Mouse (Mus musculus) embryonic facial prominence, embryonic 14.5 days (tissue): ENCODE results near the gene Lrp1. TPM values are rescaled to one million over a fixed set of nuclear protein-coding genes. Genes with fewer than 3 reads are reported as not detected.

ENCODE experiments used
- ATAC-seq: fragments of 200-750 bp; cut with Nextera tagmentation; 2 replicates; pipeline ENCODE4 v1.8.0; 2017; ENCODE audit warnings: low read depth, moderate number of reproducible peaks, moderate TSS enrichment
- DNase-seq: peaks from one replicate; pipeline ENCODE4 v3.0.0-alpha.2; 2015; ENCODE audit warnings: low spot score
- H3K27ac ChIP-seq: fragments of 300-500 bp; sonication (generic); replicated peaks from 2 replicates; pipeline ENCODE4 v1.5.1; 2014; ENCODE audit warnings: low read depth, mild to moderate bottlenecking, low read length, moderate library complexity
- H3K27me3 ChIP-seq: fragments of 300-500 bp; sonication (generic); replicated peaks from 2 replicates; pipeline ENCODE4 v1.6.1; 2014; ENCODE audit warnings: low read length; ENCODE audit not compliant: control insufficient read depth, insufficient read depth
- H3K36me3 ChIP-seq: fragments of 300-500 bp; sonication (generic); 2 replicates; pipeline ENCODE4 v1.6.1; 2014; ENCODE audit warnings: low read length, mixed read lengths; ENCODE audit not compliant: control insufficient read depth, insufficient read depth
- H3K4me1 ChIP-seq: fragments of 300-500 bp; sonication (generic); 2 replicates; pipeline ENCODE4 v1.6.1; 2014; ENCODE audit warnings: antibody characterized with exemption, low read length; ENCODE audit not compliant: control insufficient read depth, insufficient read depth
- H3K4me2 ChIP-seq: fragments of 300-500 bp; sonication (generic); 2 replicates; pipeline ENCODE4 v1.6.1; 2014; ENCODE audit warnings: low read depth, mild to moderate bottlenecking, low read length, moderate library complexity, mixed read lengths
- H3K4me3 ChIP-seq: fragments of 300-500 bp; sonication (generic); 2 replicates; pipeline ENCODE4 v1.5.1; 2014; ENCODE audit warnings: low read depth, mild to moderate bottlenecking, low read length
- H3K9ac ChIP-seq: fragments of 300-500 bp; sonication (generic); 2 replicates; pipeline ENCODE4 v1.6.1; 2014; ENCODE audit warnings: low read depth, mild to moderate bottlenecking, low read length, moderate library complexity, mixed read lengths
- H3K9me3 ChIP-seq: fragments of 300-500 bp; sonication (generic); 2 replicates; pipeline ENCODE4 v1.6.1; 2016; ENCODE audit warnings: low read length; ENCODE audit not compliant: control insufficient read depth
- WGBS: fragments of 180-500 bp; shearing (Covaris S2); extraction: QIAGEN DNeasy Blood & Tissue Kit; methylation state at CpG from one replicate; pipeline ENCODE4 v1.1.7; 2014; 5-methylcytosine and 5-hydroxymethylcytosine counted together
- polyA plus RNA-seq: library from polyadenylated mRNA; unstranded; fragments of >200 nt; fragmentation: Nextera tagmentation; extraction: Ambion mirVana; gene quantifications from 2 replicates; pipeline ENCODE4 v1.2.1, GENCODE M21; 2014

Gene Lrp1
- polyA plus RNA-seq, 1 experiment from 2014 or later: 137 TPM

DNA sequence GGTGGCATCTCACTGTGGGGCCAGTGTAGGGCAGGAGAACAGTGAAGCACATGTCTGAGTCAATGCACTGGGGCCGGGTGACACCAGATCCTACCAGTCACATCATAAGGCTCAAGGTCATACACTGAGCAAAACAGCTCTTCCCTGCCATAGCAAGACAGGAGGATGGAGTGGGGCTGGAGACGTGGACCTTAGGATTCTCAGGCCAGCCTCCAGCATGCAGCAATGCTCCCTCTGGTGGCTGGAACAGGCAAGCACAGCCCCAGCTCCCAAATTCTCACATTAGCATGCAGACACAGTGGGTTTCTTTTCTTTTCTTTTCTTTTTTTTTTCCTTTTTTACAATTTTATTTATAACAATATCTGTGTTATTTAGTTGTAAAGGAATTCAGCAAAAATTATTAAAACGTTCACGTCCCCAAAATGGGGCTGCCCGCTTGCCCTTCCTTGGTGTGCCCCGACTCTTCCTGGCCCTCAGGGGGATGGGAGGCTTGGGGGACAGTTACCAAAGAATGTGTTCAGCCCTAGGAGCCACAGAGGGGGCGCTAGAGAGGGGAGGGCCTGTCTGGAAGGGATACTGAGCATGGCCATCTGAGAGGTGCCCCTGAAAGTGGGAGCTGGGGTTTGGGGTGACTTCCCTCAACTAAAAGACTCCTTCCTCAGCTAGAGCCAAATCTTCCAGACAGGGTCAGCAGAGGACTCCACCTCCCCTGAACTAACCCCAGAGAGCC is 82.9 kb downstream of the Lrp1 start:
- DNase-seq: peak; percentile 79
- no peak overlapping the region for H3K4me3 ChIP-seq
- 22% methylated on average over 7 of the region's 7 CpGs for WGBS

DNA sequence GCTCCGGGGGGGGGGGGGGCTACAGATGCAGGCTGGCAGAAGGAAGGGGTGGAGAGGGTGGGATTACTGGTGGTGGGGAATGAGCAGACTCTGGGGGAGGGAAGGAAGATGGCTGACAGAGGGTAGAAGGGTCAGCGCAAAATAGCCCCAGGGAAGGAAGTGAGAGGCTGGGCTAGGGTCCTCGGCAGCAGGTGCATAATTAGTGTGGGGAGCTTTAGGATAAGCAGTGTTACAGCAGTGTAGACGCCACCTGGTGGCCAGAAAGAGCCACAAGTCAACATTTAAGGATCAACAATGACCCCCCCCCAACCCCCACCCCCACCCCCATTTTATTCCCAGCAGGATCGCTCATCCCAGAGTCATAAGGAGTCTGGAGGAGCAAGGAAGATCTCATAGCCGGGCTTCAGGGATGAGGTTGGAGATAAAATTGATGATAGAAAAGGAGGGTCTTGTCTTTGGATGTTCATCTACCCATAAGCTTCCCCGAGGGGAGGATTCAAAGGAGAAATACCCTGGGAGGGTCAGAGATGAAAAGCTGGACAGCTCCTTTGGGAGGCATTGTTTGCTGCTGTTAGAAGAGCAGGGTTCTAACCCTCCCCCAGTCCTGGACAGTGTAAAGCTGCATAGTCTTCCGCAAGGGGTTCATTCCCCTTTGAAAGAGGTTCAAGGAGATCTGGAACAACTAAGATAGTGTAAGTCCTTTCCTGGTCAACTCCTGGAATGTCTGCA is 84.2 kb downstream of the Lrp1 start:
- peaks cover 11% of the 10 kb centered on the region for H3K4me1 ChIP-seq
- H3K4me2 ChIP-seq: no peak overlapping the region
- ATAC-seq (0 out of 2 replicates have a peak, but pooled peaks have one; percentile 23), DNase-seq (peak; percentile 82)
- H3K9me3 ChIP-seq: no peaks in the 10 kb centered on the region
- H3K36me3 ChIP-seq: peaks cover 36% of the 10 kb centered on the region
- 11% methylated on average over 8 of the region's 8 CpGs for WGBS
- peaks cover 49% of the 10 kb centered on the region for H3K27me3 ChIP-seq
- H3K27ac ChIP-seq: no peak overlapping the region
- no peak overlapping the region for H3K4me3 ChIP-seq
- no peak overlapping the region for H3K9ac ChIP-seq

More for the DNA sequence above, 82.9 kb downstream of the Lrp1 start:
- Histone ChIP-seq H3K4me2 (no peak overlapping the region), H3K36me3 (peaks cover 49% of the 10 kb centered on the region), H3K4me1 (peaks cover 5% of the 10 kb centered on the region), H3K9me3 (no peaks in the 10 kb centered on the region), H3K27me3 (peaks cover 36% of the 10 kb centered on the region), H3K27ac (no peak overlapping the region), H3K9ac (no peak overlapping the region)
- ATAC-seq: peak; percentile 16; the same call in 1 of the 2 replicates

DNA sequence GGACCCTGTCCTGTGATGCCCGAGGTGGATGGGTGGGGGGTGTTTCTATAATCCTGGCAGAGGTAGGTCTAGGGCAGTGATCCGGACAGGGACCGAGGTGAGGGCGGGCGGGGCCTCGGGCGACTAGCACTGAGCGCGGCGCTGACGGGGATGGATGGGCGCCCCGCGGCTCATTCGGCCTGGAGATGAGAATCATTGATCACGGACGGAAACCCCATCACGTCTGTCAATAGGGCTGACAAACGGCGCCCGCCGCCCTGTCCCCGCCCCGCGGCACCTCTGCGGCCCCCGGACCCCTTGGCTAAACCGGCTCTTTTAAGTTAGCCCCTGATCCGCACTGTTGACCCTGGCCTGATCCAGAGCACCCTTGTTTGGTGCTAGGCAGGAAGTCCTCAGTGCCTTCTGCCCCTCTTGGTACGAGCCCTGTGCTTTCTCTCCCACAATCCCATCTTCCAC is 86.0 kb downstream of the Lrp1 start:
- Histone ChIP-seq H3K4me1 (peaks cover 20% of the 10 kb centered on the region), H3K27ac (no peak overlapping the region), H3K9ac (no peak overlapping the region), H3K4me2 (peak overlapping the region; percentile 93), H3K36me3 (peaks cover 18% of the 10 kb centered on the region), H3K27me3 (peaks cover 67% of the 10 kb centered on the region), H3K9me3 (no peaks in the 10 kb centered on the region), H3K4me3 (peak overlapping the region; percentile 53)
- DNase-seq (no peak), ATAC-seq (no peak)
- 2% methylated on average over 17 of the region's 30 CpGs for WGBS

DNA sequence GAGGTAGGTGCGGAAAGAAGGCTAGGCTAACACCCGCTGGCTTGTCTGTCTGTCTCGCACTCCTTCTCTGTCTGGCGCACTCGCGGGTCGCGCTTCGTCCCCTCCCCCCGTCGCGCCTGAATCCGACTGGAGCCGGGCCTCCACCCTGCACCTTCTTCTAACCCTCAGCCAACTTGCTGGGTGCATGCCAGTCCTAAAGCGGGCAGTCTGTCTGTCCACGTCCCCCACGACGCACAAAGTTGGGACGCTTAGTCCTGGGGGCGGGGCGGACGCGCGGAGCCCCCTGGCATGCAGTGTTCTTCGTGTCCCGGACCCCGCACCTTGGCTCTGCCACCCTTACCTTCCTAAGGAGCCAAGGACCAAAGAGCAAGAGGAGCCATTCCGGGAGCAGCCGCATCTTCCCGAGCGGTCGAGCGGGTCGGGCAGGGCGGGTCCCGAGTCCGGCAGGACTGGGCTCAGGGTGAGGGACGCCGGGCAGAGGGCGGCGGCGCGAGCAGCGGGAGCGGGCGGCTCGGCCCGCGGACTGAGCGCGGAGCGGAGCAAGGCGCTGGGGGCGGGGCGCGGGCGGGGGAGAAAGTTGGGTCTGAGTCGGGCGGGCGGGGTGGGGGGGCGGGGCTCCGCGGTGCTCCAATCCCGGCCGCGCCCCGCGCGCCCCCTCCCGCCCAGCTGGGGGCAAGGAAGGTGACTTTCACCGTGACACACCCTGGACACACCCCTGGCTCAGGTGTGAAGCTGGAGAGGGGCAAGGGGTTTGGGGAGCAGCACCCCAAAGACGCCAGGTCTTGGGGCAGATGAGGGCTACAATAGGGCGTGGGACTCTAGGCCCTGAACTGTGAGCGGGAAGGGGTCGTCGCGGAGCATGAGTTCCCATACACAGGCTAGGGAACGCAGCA is 86.7 kb downstream of the Lrp1 start, which contains the start of gene Nxph4:
Gene Nxph4, minus strand, starts transcription at position 524 of the 893 bp plus-strand sequence.
- Histone ChIP-seq H3K36me3 (peaks cover 12% of the 10 kb centered on the region), H3K4me3 (peak within 1 kb of the TSS; percentile 53), H3K27ac (no peak within 1 kb of the TSS), H3K27me3 (peaks cover 74% of the 10 kb centered on the region), H3K4me2 (peak within 1 kb of the TSS; percentile 93), H3K9me3 (no peaks in the 10 kb centered on the region), H3K9ac (peak within 1 kb of the TSS; percentile 55), H3K4me1 (peaks cover 20% of the 10 kb centered on the region)
- under 1% methylated on average over 21 of the region's 78 CpGs for WGBS
- ATAC-seq (no peak), DNase-seq (no peak)

DNA sequence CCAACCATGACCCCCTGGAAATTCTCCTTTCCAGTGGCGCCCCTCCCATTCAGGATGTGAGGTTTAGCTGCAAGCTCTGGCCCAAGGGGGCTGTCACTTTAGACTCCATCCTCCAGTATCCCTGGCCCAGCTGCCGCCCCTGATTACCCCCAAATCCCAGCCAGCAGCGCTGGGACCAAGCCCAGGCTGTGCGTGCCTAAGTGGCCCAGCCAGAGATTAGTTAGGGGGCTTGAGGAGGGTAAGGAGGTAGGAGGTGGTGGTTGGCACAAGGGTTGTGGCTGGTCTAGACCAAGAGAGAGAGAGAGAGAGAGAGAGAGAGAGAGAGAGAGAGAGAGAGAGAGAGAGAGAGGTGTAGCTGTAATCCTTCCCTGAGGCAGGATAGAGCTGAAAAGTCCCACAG is 89.4 kb downstream of the Lrp1 start:
- no peak overlapping the region for H3K9ac ChIP-seq
- H3K27ac ChIP-seq: no peak overlapping the region
- peaks cover 100% of the 10 kb centered on the region for H3K27me3 ChIP-seq
- H3K4me3 ChIP-seq: no peak overlapping the region
- H3K9me3 ChIP-seq: no peaks in the 10 kb centered on the region
- no peak for DNase-seq
- no peak for ATAC-seq
- peaks cover 23% of the 10 kb centered on the region for H3K4me1 ChIP-seq
- H3K4me2 ChIP-seq: peak overlapping the region; percentile 50; the same call in 1 of the 2 replicates
- H3K36me3 ChIP-seq: no peaks in the 10 kb centered on the region
- WGBS: 0% methylated on average over 4 of the region's 4 CpGs

DNA sequence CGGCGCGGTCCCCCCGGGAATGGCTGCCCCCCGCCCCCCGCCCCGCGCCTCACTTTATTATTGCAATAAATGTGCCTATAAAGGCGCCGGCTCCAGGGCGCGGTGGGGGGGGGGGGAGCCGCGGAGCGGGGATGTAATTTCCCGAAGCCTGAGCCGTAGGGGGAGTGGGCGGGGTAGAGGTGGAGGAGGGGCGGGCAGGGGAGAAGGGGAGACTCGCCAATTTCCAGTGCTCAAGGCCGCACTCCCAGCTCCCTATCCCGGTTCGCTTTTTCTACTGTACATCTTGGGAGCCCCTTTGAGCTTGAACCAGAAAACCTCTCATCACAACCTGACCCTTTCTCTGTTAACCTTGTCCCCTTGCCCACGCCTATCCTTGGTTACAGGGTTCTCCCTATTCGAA is 90.0 kb downstream of the Lrp1 start:
- no peak for ATAC-seq
- Histone ChIP-seq H3K9me3 (no peaks in the 10 kb centered on the region), H3K9ac (peak overlapping the region; percentile 19; the same call in 1 of the 2 replicates)

DNA sequence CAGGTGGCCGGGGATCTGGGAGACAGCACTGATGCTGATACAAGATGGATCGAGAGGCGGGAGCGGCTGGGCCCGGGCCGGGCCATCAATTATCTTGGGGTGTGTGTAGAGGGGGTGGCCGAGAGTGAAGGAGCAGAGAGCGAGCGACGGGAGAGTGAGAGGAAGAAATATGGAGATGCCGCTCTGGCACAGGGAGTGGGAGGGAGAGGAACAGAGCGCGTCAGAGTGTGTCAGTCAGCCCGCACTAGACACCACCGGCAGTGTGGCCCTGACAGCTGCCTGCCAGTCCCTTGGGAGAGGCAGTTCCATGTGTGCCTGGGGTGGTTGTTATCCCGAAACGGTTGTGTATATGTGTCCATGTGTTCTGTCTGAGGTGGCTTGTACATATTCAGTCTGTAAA is 93.5 kb downstream of the Lrp1 start:
- Histone ChIP-seq H3K9ac (no peak overlapping the region), H3K36me3 (no peaks in the 10 kb centered on the region), H3K27me3 (peaks cover 93% of the 10 kb centered on the region), H3K9me3 (no peaks in the 10 kb centered on the region), H3K4me1 (peaks cover 31% of the 10 kb centered on the region), H3K4me2 (no peak overlapping the region), H3K4me3 (no peak overlapping the region), H3K27ac (no peak overlapping the region)
- ATAC-seq (0 out of 2 replicates have a peak, but pooled peaks have one; percentile 16), DNase-seq (no peak)
- 4% methylated on average over 17 of the region's 17 CpGs for WGBS

More for the DNA sequence above, 90.0 kb downstream of the Lrp1 start:
- Histone ChIP-seq H3K36me3 (no peaks in the 10 kb centered on the region), H3K4me3 (peak overlapping the region; percentile 26; the same call in 1 of the 2 replicates), H3K4me2 (peak overlapping the region; percentile 50), H3K27me3 (peaks cover 100% of the 10 kb centered on the region), H3K4me1 (peaks cover 29% of the 10 kb centered on the region), H3K27ac (no peak overlapping the region)
- WGBS: 1% methylated on average over 14 of the region's 25 CpGs
- no peak for DNase-seq

DNA sequence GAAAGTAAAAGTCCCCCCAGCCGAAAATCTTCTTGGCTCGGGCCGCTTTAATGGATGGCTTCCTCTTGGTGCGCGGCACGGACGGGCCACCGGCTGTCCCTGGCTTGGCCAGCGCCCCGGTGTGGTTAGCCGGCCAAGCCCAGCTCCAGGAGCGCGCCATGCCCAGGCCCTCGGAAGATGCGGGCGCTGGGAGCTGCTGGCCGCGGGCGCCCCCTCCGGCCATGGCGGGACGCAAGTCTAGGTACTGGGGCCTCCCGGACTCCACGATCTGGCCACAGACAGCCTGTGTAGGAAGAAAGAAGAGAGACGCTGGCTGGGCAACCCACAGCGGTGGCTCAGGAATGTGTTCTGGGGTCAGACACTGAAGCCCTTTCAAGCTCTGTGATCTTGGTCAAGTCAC is 94.3 kb downstream of the Lrp1 start:
- H3K4me1 ChIP-seq: peaks cover 33% of the 10 kb centered on the region
- 2% methylated on average over 21 of the region's 26 CpGs for WGBS
- H3K4me2 ChIP-seq: peak overlapping the region; percentile 49
- ATAC-seq: peak; percentile 34; the same call in 1 of the 2 replicates
- H3K9me3 ChIP-seq: no peaks in the 10 kb centered on the region
- DNase-seq: peak; percentile 44
- H3K36me3 ChIP-seq: no peaks in the 10 kb centered on the region
- H3K27me3 ChIP-seq: peaks cover 85% of the 10 kb centered on the region
- H3K9ac ChIP-seq: no peak overlapping the region
- no peak overlapping the region for H3K27ac ChIP-seq
- H3K4me3 ChIP-seq: peak overlapping the region; percentile 28
